ENCODE assay signal across 11 mouse cellular contexts in genomic region chr13:110563967-110564366, GRCm38 (mm10).
DNase-seq lines count a peak whose midpoint lies in the region; ATAC-seq and TF ChIP-seq lines count a peak whose summit lies in the region.
"Had no signal": no experiment of that assay in that cellular context is flagged by ENCODE, and none has a peak within 500 bp of the region (broad histone marks: within the 10 kb centered on the region; RNA-seq: fewer than 3 reads in every experiment).

No protein-coding gene starts in this region.

- no peaks in the 10 kb centered on the region for H3K9me3 ChIP-seq in heart, embryonic 12.5 days (replicated peaks)
- H3K9me3 ChIP-seq in lung, embryonic 15.5 days = no peaks in the 10 kb centered on the region
- H3K9me3 ChIP-seq: embryonic facial prominence, embryonic 12.5 days; limb, embryonic 12.5 days had no signal

- TF ChIP-seq POLR2A in thymus, adult 2 months (IDR thresholded peaks at IDR 0.05; ENCODE audit: control insufficient read depth, extremely low read depth, insufficient read depth, low read length, poor library complexity) = no peak

- no peak for TF ChIP-seq CTCF in thymus, adult 2 months (IDR thresholded peaks at IDR 0.05; ENCODE audit: borderline replicate concordance, control insufficient read depth, extremely low read depth, insufficient read depth, low read length, poor library complexity)

- WGBS in heart, embryonic 12.5 days = 24% methylated on average over 9 of the region's 9 CpGs
- WGBS in lung, embryonic 15.5 days = 28% methylated on average over 9 of the region's 9 CpGs
- 8% methylated on average over 9 of the region's 9 CpGs for WGBS in thymus, adult 2 months

- H3K9ac ChIP-seq in heart, embryonic 12.5 days = 0 out of 2 replicates have a peak overlapping the region, but pooled peaks have one; percentile 26
- H3K9ac ChIP-seq in lung, embryonic 15.5 days = no peak overlapping the region
- H3K9ac ChIP-seq: embryonic facial prominence, embryonic 12.5 days; limb, embryonic 12.5 days had no signal

- H3K27ac ChIP-seq in heart, embryonic 12.5 days (ENCODE audit: poor library complexity, severe bottlenecking) = no peak overlapping the region; the same call in 1 of the 2 replicates
- H3K27ac ChIP-seq in lung, embryonic 15.5 days = no peak overlapping the region
- H3K27ac ChIP-seq in thymus, adult 2 months (ENCODE audit: control insufficient read depth, insufficient read depth, low read length) = no peak overlapping the region
- H3K27ac ChIP-seq: embryonic facial prominence, embryonic 12.5 days; limb, embryonic 12.5 days had no signal

- ATAC-seq in heart, embryonic 12.5 days (ENCODE audit: insufficient number of reproducible peaks, low FRiP score) = no peak
- ATAC-seq in lung, embryonic 15.5 days (ENCODE audit: borderline replicate concordance, extremely low read depth, low FRiP score, low TSS enrichment) = peak; percentile 70

- no peak overlapping the region for H3K4me3 ChIP-seq in heart, embryonic 12.5 days
- no peak overlapping the region for H3K4me3 ChIP-seq in lung, embryonic 15.5 days
- no peak overlapping the region for H3K4me3 ChIP-seq in thymus, adult 2 months (ENCODE audit: control insufficient read depth, insufficient read depth, low read length)
- H3K4me3 ChIP-seq: embryonic facial prominence, embryonic 12.5 days; limb, embryonic 12.5 days had no signal

- H3K36me3 ChIP-seq in heart, embryonic 12.5 days = no peaks in the 10 kb centered on the region
- no peaks in the 10 kb centered on the region for H3K36me3 ChIP-seq in lung, embryonic 15.5 days
- H3K36me3 ChIP-seq in thymus, adult 2 months (ENCODE audit: control insufficient read depth, insufficient read depth, low read length) = no peaks in the 10 kb centered on the region
- H3K36me3 ChIP-seq: embryonic facial prominence, embryonic 12.5 days; G1E; limb, embryonic 12.5 days had no signal

- no peak for DNase-seq in heart, adult 8-10 months (ENCODE audit: low spot score)
- peak; percentile 81 for DNase-seq in induced T-regulatory cell, adult 2 months (ENCODE audit: low read depth)
- DNase-seq in thymus, adult 2 months = peak; percentile 12
- no peak for DNase-seq in c-Kit-positive CD71-positive TER-119-positive erythroid progenitor cells, embryonic 14.5 days (ENCODE audit: low spot score)
- DNase-seq in frontal cortex, postnatal 14 days (ENCODE audit: low spot score in 2 of 2) = no peak
- DNase-seq in gastrocnemius, postnatal 4 days (ENCODE audit: low spot score in 2 of 2) = no peak

- H3K4me1 ChIP-seq in heart, embryonic 12.5 days (replicated peaks) = peaks cover 11% of the 10 kb centered on the region
- H3K4me1 ChIP-seq in lung, embryonic 15.5 days = peaks cover 13% of the 10 kb centered on the region; the same call in 1 of the 2 replicates
- peaks cover 5% of the 10 kb centered on the region for H3K4me1 ChIP-seq in thymus, adult 2 months (replicated peaks; ENCODE audit: control insufficient read depth, insufficient read depth, low read length)
- H3K4me1 ChIP-seq: embryonic facial prominence, embryonic 12.5 days; limb, embryonic 12.5 days had no signal

- H3K27me3 ChIP-seq in heart, embryonic 12.5 days (replicated peaks) = no peaks in the 10 kb centered on the region
- no peaks in the 10 kb centered on the region for H3K27me3 ChIP-seq in lung, embryonic 15.5 days
- no peaks in the 10 kb centered on the region for H3K27me3 ChIP-seq in thymus, adult 2 months (ENCODE audit: control insufficient read depth, insufficient read depth, low read length)
- H3K27me3 ChIP-seq: embryonic facial prominence, embryonic 12.5 days; limb, embryonic 12.5 days had no signal

- peak overlapping the region; percentile 41 for H3K4me2 ChIP-seq in heart, embryonic 12.5 days
- peak overlapping the region; percentile 0; the same call in 1 of the 2 replicates for H3K4me2 ChIP-seq in lung, embryonic 15.5 days
- H3K4me2 ChIP-seq: embryonic facial prominence, embryonic 12.5 days; limb, embryonic 12.5 days had no signal

Comparison
In these comparisons a context has a peak if more than half of its experiments do, and no peak if none do; other contexts are left out.
1. DNase-seq: peak in induced T-regulatory cell, adult 2 months (single experiment) and thymus, adult 2 months (single experiment); none in heart, adult 8-10 months (single experiment), c-Kit-positive CD71-positive TER-119-positive erythroid progenitor cells, embryonic 14.5 days (single experiment), frontal cortex, postnatal 14 days (0 of 2) and gastrocnemius, postnatal 4 days (0 of 2).